Mouse (Mus musculus) adrenal gland, adult (tissue): ENCODE measurements at regions not wholly inside any gene's neighbourhood (a gene's known extent, or its start where the extent isn't known, plus 50 kb on each side); places are given as distances from the start of the nearest gene placed in this dataset.

Experiments
- DNase-seq, 2 experiments: peaks; one replicate each; pipeline ENCODE4 v3.0.0; 2022 to 2023; ENCODE audit warnings: low spot score in 1 of 2; ENCODE audit not compliant: inconsistent age in 2 of 2

DNA sequence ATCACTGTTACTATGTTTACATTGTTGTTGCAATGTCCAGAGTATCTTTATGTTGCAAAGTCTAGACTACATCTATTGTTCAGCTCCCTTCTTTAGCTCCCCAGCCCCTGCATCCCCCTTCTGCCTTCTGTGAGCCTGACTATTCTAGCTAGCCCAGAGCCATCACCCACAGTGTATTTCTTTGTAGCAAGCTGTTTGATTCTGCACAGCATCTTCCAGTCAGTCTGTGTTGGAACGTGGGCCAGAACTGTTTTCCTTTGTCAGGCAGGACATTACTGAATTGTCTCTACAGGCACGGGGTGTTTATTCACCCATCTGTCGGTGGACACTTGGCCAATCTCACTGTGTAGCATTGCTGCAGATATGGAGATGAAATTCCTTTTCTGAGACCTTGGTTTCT lies 295.4 kb upstream of the Trpc7 start:
- no peak for DNase-seq

DNA sequence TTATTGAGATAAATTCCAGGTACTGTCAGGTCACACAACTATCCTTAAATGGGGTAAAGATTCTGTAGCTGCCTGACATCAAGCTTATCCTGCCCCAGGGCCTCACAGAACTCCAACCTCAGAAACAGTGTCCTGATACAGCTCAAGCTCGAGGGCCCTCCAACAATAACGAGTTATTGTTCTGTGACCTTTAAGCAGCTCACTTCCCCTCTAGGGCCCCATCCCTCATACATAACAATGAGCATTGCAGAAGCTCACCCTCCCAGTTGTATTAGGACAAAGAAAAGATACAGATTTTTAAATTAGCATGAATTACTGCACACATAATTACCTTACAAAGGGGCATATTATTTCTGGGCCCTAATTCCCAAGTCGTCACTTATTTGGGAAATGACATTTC lies 293.5 kb upstream of the Trpc7 start:
- no peak for DNase-seq

DNA sequence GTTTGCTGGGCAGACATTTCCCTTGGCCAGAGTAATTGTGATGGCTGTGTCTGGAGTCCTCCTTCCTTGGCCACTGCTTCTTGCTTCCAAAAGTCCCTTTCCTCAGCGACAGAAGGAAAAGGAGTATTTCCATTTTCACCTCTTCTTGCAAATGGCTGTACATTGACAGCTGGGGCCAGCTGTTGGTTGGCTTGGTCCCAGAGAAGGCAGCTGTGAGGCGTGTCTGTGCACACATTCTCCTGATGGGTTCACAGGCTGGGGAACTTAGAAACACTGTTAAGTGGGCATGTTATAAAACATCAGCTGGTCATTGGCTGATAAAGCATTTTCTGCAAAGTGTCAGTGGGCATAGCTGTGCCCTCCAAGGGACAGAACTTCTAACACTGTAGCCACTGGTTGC lies 290.4 kb upstream of the Trpc7 start:
- no peak for DNase-seq

DNA sequence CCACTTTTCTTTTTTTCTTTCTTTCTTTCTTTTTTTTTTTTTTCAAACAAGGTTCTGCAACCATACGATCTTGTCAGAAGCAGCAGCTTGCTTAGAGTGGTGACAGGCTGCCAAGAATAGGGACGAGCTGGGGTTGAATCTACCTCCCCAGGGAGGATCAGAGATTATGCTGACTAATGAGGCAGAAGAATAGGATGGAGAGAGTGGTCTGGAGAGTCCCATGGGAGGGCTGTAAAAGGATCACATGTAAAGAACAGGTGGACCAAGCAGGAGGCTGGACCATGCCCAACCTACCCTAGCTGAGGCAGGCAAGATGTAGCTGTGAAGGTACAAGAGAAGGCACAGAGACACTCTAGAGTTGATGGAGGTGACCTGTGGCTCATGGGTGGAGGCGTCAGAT lies 274.4 kb upstream of the Trpc7 start:
- DNase-seq = no peak

DNA sequence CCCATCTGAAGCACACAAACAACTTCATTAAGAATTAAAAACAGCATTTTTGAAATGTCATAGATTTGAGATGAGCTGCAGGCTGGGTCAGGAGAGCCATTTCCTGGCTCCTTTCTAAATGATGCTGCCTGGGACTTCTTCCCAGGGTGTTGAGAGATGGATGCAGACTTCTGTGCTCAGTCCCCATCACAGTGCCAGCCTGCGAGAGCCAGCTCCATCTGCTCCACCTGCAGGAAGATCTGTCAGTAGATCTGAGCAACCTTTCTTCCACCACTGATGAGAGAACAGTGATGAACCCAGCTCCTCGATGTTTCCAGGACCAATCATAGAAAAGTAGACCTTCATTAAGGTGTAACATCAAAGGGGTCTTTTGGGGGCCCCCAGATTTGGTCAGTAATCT lies 273.8 kb upstream of the Trpc7 start:
- DNase-seq = no peak

DNA sequence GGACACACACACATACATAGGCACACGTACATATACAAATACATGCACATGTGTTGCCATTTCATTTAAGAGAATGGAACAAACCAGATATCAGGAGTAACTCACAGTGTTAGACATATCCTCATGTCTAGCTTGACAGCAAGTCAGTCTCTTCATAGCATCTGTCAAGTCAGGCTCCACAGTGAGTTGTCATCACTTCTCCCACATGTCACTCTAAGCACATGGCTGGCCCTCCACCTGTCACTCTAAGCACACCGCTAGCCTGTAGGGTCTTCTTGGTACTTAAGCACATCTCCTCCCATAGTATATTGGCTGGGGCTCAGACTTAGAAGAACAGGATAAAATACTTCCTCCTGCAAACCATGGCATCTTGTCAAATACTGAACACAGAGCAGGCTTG lies 269.6 kb upstream of the Trpc7 start:
- no peak for DNase-seq

DNA sequence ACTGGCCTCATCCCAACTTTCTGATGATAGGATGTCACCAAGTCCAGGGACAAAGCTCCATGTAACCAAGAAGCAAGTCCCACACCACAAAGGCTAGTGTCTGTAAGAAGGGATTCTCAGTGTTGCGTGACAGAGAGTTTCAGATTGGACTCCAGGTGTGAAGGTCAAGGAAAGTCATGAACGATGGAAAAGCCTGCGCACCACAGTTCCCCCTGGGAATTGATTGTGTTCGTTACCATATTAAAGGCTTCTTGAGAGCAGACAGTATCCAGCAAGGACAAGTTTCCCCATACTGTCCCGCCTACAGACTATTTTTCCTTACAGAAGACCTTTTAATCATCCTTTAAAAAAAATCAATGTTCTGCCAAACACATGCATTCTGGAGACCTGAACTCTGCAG lies 257.0 kb upstream of the Trpc7 start:
- DNase-seq = no peak

DNA sequence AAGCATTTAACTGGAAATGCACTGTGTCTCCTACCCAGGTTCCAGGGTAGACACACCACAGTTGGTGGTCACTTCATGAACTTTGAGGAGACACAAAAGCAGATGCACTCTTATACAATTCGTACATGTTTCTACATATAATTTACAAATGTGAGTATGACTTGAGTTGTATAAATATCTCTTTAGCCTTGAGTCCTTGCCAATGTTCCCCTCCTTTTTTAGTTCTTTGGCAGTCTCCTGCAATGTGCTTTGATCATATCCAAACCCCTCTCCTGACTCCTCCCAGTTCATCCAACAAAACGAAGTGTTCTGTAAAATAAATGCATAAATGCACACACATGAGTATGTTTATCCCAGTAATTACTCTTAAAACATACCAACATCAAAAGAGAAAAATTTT lies 251.8 kb upstream of the Trpc7 start:
- peak in 1 of 2 experiments; percentile 70 for DNase-seq

DNA sequence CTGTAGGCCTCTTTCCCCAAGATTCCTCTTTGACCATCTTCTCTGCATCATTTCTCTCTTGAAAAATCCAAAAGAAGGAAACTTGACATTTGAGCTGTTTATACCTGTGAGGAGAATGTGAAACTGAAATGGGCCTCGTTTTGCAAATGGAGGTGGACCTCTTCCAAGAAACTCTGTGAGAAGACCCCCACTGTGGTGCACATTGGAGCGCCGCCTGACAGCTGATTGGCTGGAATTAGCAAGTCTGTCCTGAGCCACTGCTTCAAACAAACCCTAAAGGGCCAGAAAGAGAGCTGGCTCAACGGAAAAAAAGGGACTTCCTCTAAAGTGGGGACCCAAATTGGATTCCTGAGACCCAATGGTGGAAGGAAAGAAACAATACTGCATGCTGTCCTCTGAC lies 250.9 kb upstream of the Trpc7 start:
- DNase-seq = no peak

DNA sequence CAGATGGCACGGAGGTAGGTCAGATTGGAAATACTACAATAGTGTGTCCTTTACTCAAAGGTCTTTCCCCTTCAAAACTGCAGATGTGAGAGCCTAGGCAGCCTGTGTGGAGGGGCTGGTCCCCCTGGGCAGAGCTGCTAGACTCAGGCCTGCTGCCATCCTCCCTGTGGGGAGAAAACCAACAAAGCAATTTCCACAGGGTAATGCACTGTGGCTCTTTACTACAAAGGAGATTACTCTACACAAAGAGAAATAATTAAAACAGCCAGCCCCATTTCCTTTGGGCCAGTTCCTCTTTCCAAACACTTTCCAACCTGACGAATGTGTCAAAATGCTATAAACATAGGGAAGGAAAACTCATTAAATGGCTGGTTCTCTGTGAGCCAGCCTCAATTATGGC lies 250.0 kb upstream of the Trpc7 start:
- no peak for DNase-seq

DNA sequence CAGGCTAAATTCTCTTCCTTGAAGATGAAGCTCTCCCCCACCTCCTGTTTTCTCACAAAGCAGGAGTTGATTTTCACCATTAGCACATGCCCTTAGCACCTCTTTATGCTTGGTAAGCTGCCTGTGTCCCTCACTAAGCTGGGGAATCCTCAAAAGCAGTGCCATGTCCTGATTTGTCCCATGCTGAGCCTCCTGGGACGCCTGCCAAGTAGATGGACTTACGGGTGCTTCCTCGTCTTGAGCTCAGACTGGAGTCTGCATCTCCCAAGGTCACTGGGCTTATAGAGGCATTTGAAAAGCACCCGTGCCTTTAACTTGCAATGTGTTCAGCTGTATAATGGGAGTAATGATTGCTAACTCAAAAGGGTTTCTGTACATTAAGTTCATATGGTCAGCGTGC lies 247.1 kb upstream of the Trpc7 start:
- DNase-seq = peak; percentile 36 to 64

DNA sequence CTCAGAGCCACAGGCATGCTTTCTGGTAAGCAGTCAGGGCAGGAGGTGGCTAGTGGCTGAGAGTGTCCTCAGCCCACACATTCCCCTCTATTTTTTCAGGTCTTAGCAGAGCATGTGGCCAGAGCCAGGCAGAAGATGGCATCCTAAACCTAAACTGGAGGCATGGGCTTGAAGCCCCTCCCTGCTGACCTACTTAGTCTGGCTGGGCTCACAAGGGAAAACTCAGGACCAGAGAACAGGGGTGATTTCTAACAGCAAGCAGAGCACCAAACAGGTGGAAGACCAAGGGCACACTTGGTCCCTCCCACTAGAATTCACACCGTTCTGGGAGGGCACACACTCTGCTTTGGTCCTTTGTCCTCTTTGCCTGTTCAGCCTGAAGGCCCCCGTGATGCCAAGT lies 246.6 kb upstream of the Trpc7 start:
- DNase-seq = no peak

DNA sequence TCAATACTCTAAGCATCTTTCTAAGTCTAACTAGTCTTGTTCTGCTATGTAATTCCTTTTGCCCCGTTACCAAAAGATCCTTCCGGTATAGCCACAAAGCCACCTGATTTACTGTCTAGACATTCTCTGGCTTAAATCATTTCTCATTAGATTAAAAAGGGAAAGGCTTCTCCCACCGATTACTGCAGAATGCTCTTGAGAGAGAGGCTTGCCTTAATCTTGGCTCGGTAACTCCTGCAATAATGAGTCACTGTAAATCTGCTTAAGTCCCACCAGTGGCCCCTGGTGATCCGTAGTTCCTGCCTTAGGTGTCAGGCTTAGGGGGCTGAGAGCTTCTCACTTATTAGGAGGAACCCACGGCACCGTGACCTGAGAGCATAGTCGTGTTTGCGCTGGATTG lies 220.1 kb upstream of the Trpc7 start:
- DNase-seq = no peak

DNA sequence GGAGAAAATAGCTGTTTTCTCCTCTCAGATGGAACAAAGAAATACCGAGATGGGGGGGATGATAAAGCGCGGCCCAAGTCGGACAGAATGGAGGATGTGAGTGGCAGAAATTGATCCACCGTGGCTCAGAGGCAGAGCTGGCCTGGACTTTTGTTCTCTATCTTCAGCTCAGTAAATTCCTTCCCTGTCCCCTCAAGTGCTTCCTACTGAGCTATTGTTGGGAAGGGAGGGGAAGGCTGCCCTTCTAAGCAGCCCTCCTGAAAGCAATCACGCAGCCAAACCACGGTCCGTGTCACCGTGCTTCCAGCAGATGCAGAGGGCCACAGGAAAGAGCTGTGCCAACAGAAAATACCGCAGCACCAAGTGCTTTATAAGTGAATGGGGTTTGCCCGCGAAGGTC lies 212.2 kb upstream of the Trpc7 start:
- no peak for DNase-seq

DNA sequence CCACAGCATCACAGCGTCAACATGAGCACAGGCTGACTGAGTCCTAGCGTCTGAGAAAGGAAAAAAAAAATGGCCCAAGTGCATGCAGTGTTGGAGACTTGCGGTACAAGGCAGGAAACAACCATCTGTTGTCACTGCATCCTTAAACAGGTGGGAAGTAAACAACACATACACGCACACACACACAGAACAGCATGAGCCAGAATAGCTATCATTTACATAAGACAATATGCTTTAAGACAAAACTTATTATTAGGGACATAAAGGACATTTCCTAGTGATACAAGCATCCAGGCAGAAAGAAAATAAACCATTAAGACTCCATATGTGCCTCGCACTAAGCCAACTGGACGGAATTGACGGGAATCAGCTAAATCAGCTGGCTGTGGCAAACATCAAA lies 203.8 kb upstream of the Trpc7 start:
- DNase-seq = no peak

DNA sequence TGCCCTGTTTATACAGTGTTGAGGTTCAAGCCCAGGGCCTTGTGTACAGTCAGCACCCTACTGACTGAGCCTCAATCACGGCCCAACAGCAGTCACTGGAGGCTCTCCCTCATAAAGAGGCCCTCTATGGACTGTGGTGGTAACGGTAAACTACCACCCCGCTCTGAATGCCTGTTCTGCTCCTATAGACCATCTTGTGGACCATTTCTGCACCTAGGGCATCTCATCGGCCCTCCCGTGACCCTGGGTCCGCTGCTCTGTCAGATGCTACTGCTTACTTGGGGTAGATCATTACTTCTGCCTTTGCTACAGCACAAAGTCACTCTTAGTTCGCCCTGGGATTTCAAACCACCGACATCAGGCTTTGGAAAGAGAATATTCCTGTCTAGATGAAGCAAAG lies 196.1 kb upstream of the Trpc7 start:
- no peak for DNase-seq

DNA sequence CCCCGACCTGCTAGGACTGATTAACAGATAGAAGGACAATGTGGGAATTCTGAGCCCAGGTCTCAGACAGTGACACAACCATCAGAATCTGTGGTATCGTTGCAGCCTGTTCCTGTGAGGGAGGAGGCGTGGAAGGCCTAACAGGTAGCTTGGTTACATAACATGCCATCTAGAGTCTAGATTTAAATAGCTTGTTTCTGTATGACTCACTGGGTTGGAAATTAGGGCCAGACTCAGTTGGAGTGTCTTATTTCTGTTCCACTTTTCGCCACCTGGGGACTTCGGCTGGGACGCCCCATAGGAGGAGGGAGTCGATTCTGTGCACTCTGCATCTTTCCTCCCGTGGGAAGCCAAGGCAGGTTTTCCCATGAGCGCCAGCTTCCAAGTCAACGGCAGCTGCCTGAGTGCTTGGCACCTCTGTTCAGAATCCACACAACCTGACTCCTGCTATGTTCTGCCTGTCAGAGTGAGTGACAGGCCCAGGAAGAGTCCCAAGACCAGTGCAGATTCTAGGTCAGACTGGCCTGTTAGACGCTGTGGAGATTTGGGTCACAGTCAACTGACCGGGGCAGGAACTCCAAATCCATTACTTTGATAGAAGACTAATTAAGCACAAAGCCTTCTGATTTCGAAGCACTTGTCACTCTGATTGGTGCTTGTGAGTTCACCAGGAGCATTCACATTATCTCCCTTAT lies 193.7 kb upstream of the Trpc7 start:
- no peak for DNase-seq

DNA sequence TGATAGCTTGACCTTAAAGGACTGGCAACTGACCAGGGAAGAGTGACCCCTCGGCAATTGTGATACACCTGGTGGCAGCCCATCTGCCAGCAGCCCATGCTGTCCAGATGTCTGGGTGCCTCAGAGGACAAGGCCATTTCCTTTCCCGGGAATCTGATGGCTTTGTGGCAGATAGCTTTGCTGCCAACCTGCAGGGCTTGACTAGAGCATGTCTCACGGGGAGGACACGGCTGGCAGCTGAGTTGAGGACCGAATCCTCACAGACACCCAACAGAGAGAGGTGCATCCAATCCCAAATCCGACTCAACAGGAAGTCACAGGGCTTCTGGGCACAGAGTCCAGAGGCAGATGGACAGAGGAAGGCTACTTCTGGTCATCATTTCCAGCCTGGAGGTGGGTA lies 192.2 kb upstream of the Trpc7 start:
- no peak for DNase-seq

DNA sequence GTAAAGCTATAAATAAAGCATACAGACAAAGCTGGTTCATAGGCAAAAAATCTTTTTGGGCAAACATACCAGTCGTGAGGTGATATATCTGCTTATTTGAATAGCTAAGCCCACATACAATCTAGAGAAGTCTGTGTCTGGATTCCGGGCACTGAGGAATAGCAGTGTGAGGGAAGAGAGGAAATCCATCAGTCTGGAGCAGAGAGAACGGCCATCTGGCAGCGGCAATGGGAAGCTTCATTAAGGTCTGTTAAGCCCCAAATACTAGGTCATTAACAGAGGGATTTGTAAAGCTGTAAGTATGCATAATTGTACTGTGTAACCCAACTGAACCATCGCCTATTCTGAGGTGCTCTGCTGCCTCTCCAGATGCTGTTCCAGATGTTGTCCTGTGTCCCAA lies 191.6 kb upstream of the Trpc7 start:
- no peak for DNase-seq

DNA sequence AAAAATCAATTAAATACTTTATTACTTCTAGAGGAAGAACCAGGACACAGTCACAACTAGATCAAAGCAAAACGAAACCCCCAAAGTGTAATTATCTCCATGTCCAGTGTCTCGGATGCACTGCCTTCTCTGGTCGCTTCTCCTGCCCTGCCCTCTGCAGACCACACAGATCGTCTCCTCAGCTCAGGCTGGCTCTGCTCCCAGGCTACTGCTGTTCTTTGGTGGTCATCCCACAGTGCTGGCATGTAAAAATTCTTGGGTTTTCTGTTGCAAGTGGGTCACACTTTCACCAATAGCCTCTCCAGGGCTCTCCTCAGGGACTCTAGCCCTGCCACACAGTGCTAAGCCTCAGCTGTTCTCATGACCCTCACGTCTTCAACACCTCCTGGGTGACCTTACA lies 188.0 kb upstream of the Trpc7 start:
- no peak for DNase-seq

DNA sequence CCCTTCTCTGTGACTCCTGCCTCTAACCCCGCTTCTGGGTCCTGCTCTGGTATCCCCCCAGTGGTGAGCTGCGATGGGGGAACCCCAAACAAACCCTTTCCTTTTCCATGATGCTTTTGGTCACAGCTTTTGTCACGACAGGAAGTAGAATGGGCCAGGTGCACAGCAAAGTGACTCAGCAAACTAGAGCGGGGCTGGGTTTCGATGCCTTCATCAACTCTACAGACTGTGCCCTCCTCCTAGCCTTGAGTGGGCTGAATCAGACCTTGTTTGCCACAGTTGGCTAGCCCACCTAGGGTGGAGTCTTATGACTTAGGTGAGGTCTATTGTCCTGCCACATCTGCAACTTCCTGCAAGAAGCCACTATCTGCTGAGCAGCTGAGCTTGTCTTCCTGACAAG lies 174.7 kb upstream of the Trpc7 start:
- DNase-seq = no peak

DNA sequence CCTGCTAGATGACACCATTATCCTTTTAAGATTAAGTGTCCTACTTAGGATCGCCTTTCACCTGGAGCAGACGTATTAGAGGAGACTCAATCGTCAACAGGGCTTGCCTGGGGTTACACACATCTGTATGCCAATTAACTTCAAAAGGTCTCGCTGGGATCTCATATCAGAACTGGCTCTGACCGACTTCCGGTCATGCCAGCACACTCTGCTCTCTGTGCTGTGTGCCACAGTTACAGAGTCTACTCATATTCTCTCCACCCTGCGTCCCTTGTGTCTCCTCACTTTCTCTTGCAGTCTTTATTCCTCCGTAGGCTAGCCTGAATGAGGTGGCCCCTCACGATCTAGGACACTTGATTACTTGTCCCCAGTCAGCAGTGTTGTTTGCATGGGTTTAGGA lies 165.9 kb upstream of the Trpc7 start:
- no peak for DNase-seq

DNA sequence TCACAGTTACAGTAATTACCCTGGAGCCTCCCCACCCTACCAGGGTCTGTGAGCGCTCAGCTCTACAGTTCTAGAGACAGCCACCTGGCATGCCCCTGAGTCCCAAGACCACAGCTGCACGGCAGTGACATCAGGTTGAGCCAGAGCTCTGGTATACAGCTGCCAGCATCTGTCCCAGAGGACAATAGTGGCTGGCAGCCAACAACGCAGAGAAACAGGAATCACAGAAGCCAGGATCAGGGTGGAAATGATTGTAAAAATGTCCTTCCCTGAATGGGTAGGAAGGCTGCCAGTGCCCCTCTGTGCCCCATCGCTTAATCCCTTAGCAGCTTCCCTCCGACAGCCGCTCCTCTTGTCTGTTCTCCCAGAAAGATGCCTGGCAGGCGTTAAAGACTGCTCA lies 165.3 kb upstream of the Trpc7 start:
- no peak for DNase-seq

DNA sequence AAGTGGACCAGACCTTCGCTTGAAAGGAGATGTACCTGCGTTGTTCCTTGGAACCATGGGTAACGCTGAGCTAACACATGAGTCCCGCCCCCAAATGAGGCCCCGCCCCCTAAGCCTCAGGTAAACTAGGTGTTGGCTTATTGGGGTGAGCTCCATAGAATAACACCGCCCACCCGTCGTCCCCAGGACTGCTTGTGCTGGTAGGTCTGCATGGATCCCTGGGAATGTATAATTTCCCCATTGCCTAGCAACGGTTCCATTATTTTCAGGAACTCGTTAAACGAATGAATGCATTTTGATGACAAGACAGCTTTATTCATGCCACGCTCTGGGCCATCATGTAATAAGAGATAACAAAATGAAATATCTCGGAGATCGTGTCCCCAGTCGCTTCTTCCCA lies 161.0 kb upstream of the Trpc7 start:
- DNase-seq = no peak
